Mouse (Mus musculus): ENCODE measurements at regions not wholly inside any gene's neighbourhood (a gene's known extent, or its start where the extent isn't known, plus 50 kb on each side); places are given as distances from the start of the nearest gene placed in this dataset.

DNA sequence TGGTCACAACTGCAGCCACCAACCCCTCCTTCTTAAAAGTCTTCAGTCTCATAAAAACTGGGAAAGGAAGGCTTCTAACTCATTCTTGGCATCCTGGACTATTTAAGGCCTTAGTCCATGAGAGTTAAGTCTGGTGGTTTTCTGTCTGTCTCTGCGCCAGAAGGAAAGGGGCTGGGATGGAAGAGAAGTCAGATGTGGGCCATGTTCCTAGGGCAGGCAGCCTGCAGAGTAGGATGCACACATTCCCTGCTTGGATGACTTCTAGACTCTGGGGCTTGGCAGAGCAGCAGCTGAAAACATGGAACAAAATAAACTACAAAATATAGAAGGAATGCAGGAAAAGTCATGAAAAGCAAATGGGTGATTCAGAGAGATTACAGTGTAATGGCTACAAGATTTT, 140.8 kb upstream of the Slit3 start:
- TF ChIP-seq EP300 (IDR thresholded peaks at IDR 0.05; ENCODE audit: low read depth): no peak
- TF ChIP-seq CTCF (IDR thresholded peaks at IDR 0.05; ENCODE audit: low read depth): no peak

Measured in liver, embryonic 14.5 days (tissue).